Mouse (Mus musculus) small intestine, adult 10 weeks (tissue): Measurements from ENCODE around the gene Itih2. TPM values are rescaled to one million over a fixed set of nuclear protein-coding genes. Genes with fewer than 3 reads are reported as not detected.

Experiments
- polyA plus RNA-seq: library from polyadenylated mRNA; stranded (reverse); fragments of 350-450 nt; fragmentation: Illumina TruSeq; extraction: RNeasy Lipid Tissue Mini Kit (QIAGEN cat#74804); gene quantifications from one replicate; pipeline ENCODE4 v1.2.3, GENCODE M21; 2014; ENCODE audit warnings: low replicate concordance

Gene Itih2
- 0.30 TPM for polyA plus RNA-seq

DNA sequence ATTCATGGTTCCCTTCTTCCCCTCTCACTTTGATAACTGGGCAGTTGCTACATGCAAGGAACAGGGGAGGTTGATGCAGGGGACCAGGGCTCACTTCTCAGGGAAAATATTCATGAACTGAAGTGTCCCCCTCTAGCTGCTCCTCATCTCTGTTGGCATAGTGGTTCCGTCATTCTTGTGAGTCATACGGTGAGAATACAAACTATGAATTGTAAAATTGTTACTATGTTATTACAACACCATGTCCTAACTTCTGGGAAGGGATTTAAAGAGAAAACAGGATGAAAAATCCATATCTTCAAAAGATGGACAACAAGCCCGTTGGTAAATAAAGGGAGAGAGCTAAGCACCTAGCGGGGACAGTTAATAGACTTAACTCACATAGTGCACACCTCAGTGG is at the start of gene Itih2:
Itih2 (minus strand) TSS at position 101 of the 400 bp plus-strand sequence.

GRCm38 (mm10) chr2:10153201-10154075 is 22.2 kb upstream of the Itih2 start, which contains the start of gene Itih5:
TSS of gene Itih5 (plus strand) at chr2:10153571.

GRCm38 (mm10) chr2:10080310-10081010 is 50.7 kb downstream of the Itih2 start, which contains the start of the genes Atp5c1 and Kin:
TSS of gene Atp5c1 (minus strand) at chr2:10080510.
TSS of gene Kin (plus strand) at chr2:10080593.

GRCm38 (mm10) chr2:10048461-10048860 is 82.7 kb downstream of the Itih2 start, which contains the start of gene Taf3:
TSS of gene Taf3 (minus strand) at chr2:10048596.

Other genes with a start within 250 kb of the Itih2 start
- not detected for gene 9230102O04Rik, start 241.9 kb downstream of the Itih2 start, polyA plus RNA-seq
- 0.74 TPM for gene Gata3, start 241.4 kb downstream of the Itih2 start, polyA plus RNA-seq
- 6.6 TPM for gene Taf3, start 82.8 kb downstream of the Itih2 start, polyA plus RNA-seq
- 1,418 TPM for gene Atp5c1, start 50.9 kb downstream of the Itih2 start, polyA plus RNA-seq
- 27.7 TPM for gene Kin, start 50.8 kb downstream of the Itih2 start, polyA plus RNA-seq
- gene Itih5, start 22.2 kb upstream of the Itih2 start, polyA plus RNA-seq, result 29.4 TPM
- 0.22 TPM for gene Sfmbt2, start 239.1 kb upstream of the Itih2 start, polyA plus RNA-seq